Mouse (Mus musculus): ENCODE results near the gene Clec16a.

DNA sequence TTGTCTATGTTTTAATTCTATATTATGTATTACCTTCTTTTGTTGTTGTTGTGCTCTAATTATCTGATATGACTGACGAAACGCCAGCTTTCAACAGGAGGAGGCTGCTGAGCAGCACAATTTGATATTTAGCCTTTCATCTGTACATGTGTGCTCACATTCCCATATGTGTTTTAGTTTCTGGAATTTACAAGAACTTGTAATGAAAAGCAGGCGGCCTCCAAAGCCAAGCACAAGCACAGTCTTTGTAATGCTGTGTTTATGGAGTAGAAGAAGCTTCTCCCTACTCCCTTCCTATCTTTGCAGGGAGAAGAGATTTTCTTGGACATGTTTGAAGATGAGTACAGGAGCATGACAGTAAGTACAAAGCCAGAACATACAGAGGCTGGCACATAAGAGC is 89.8 kb downstream of the Clec16a start:
- TF ChIP-seq CTCF (IDR thresholded peaks at IDR 0.05; ENCODE audit: low read depth) (no peak), EP300 (IDR thresholded peaks at IDR 0.05; ENCODE audit: low read depth) (no peak)
